Mouse (Mus musculus) kidney, adult 2 months (tissue): ENCODE measurements around the gene Dad1.

ENCODE experiments used
- CTCF ChIP-seq: fragments of 200-500 bp; conservative IDR thresholded peaks from 2 replicates; pipeline ENCODE4 v1.5.1; 2011; ENCODE audit warnings: low read depth, mild to moderate bottlenecking, control low read depth, low read length, moderate library complexity, mixed read lengths; ENCODE audit not compliant: insufficient read depth, insufficient read length
- POLR2A ChIP-seq: fragments of 200-500 bp; IDR thresholded peaks from one replicate; pipeline ENCODE4 v1.6.1; 2011; ENCODE audit warnings: low read depth, low read length, control low read depth

DNA sequence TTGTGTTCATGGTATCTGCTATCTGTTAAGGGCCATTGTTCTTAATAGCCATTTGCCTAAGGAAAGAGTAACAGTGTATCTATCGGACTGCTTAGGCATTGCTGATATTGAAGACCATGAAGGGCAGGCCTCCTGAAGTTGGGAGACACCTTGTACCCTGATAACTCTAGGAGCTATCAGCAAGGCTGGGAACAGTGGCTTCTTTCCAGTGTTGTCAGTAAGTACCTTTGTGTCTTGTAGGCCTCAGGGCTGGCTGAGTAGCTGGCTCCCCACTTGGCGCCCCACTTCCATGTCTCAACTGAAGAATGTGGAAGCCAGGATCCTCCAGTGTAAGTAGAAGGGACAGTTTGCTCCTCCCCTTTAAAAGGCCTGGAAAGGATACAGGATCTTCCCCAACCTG, 7.5 kb upstream of the Dad1 start:
- no peak for TF ChIP-seq POLR2A
- no peak for TF ChIP-seq CTCF
